Mouse (Mus musculus) adrenal gland, postnatal 4 days (tissue): ENCODE data around the gene Chga. TPM values are rescaled to one million over a fixed set of nuclear protein-coding genes. Genes with fewer than 3 reads are reported as not detected.

Experiments
- DNase-seq, 2 experiments: peaks; one replicate each; pipeline ENCODE4 v3.0.0; 2021 to 2022; ENCODE audit warnings: low spot score in 2 of 2, mixed read lengths in 2 of 2
- total RNA-seq, 2 experiments: library from RNA; stranded (reverse); gene quantifications; 2 replicates each; pipeline ENCODE4 v1.2.3; 2021

The Chga gene
- total RNA-seq, 2 experiments from 2014 or later, result 1,913 to 1,920 TPM

GRCm38 (mm10) chr12:102555850-102556249 lies 1.1 kb downstream of the Chga start:
- no peak for DNase-seq

GRCm38 (mm10) chr12:102557372-102557771 lies 2.6 kb downstream of the Chga start:
- no peak for DNase-seq

DNA sequence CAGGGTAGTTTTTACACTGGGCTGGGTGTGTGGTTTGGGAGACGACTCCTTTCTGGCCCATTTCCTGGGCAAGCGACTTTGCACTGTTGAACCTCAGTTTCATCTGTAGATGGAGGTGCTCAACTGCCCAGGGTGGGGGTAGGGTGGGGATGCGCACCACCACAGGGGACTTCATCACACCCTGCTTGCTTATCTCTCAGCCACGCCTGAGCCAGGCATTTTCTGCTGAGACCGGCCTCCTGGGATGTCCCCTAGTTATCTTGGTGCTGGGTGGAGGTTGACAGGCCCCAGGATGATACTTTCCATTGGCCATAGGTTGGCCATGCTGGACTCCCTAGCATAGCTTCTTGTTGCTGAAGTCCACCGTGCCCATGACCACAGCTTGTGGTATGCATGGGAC lies 10.3 kb downstream of the Chga start:
- DNase-seq, result no peak

- DNase-seq, result no peak
Observed at GRCm38 (mm10) chr12:102566951-102567350, 12.2 kb downstream of the Chga start.

DNA sequence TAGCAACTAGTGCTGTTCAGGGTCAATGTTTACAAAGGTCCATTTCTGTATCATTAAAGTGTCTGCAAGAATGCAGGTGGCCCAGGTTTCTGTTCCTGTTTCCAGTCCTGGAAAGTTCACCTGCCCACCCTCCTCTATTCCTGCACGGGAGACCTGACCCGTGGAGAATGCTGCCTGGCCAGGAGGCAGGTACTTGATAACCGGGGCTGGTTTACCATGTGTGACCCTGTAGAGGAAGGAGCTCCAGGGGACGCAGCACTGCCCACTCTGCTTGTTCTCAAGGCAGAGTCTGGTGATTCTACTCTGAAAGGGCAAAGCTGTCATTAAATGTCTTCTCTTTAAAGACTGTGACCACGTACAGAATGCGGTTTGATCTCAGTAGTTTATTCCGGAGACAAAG lies 13.4 kb downstream of the Chga start:
- DNase-seq, result no peak

DNA sequence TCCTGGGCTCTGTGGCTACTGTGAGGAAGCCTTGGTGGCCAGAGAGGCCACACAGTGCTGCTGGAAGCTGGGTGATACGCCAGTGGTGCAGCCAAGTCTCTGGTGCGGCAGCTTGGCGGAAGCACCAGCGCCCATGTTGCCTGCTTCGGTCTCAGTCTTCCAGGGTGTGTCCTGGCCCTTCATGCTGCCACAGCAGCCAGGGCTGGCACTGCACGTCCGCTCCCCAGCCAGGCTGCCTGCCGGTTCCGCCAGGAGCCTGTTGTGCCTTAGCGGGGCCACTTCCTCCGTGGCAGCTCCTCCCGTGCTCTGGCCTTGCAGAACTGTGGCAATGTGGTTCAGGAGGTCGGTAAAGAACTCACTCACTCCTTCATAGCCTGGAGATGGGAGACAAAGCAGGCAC lies 15.3 kb downstream of the Chga start:
- no peak for DNase-seq

DNA sequence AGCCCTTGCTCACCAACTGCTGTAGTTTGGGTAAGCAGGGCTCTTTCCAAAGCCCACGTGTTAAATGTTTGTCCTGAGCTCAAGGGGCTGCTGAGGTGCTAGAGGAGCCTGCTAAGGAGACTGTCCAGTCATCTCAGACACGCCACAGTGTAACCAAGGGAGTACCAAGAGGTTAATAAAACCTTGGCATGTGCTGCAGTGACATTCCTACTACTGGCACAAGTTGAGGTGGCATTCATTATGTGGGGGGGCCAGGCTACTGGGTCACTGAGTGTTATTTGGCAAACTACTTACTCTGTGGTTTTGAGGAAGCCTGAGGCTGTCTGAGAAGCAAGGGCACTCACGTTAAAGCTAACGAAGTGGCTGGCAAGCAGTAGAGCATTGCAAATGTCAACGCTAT lies 16.0 kb downstream of the Chga start:
- no peak for DNase-seq

GRCm38 (mm10) chr12:102571666-102572065 lies 16.9 kb downstream of the Chga start:
- DNase-seq, result no peak

- no peak for DNase-seq
Observed at GRCm38 (mm10) chr12:102573036-102573435, 18.3 kb downstream of the Chga start.

DNA sequence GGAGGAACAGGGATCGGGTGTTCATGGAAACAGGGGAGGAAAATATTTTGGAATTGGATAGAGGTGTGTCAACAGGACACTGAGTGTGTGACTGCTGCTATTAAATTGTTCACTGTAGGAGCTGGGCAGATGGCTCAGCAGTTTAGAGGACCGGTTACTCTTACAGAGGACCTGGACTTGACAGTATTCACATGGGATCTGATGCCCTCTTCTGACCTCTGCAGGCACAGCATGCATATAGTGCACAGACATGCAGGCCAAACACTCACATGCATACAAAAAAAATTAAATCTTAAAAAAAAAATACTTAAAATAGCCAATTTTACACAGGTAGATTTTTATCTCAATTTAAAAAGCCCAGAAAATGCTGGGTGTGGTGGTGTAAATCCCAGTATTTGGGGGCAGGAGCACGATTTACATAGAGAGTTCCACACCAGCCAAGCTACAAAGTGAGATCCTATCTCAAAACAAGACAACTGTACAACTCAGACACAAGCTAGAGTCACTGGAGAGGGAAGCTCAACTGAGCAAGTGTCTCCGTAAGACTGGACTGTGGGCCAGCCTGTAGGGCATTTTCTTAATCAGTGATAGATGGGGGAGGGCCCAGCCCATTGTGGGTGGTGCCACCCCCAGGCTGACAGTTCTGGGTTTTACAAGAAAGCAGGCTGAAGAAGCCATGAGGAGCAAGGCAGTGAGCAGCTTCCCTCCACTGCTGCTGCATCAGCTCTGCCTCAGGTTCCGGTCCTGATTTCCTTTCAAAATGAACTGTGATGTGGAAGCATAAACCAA lies 21.0 kb downstream of the Chga start:
- DNase-seq, result no peak

DNA sequence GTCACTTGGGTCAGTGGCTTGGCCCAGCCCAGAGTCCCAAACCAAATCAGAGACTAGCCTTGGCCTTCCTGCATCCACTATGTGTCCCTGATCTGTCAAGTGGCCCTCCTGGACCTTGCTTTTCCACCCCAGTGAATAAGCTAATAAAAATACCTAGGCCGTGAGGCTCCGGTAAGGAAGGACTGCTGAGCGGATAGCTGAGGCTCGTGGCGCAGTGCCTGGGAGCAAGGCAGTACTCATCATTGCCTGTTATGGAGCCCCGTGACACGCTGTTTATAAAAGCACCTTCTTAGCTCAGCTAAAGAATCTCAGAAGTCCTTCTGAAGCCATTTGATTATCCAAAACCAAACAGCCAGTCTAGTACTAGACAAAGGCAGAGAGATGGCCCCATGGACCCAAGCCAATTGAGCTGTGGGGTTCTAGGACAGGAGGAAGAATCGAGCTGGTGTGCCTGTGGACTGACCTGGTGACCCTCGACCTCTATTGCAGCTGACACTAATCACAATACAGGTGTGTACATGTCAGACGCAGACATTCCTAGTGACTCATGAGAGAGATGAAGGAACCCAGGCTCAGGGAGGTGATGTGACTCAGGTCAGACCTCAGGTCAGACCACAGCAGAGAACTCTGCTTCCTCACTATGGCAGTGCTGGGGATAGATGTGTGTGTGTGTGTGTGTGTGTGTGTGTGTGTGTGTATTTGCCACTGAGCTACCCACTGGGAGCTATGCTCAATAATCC lies 22.1 kb downstream of the Chga start:
- DNase-seq, result no peak

DNA sequence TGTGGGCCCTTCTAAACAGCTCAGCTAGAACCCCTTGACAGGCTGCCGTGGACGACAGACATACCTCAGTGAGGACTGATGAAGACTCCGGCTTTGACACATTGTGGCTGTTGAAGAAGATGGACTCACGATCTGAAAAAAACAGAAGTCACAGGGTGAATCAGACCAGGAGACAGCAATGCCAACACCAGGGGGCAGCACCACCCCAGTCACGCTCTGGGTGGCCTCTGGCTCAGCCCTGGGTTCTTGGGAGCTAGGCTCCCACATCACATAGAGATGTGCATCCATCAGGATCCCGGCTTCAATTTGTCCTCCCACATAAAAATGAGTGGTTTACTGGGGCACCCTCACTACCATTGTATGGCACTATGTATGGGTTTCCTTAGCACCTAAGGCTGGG lies 24.3 kb downstream of the Chga start:
- peak; percentile 57 to 63 for DNase-seq

GRCm38 (mm10) chr12:102581579-102582196 lies 26.9 kb downstream of the Chga start:
- DNase-seq, result no peak

GRCm38 (mm10) chr12:102582441-102582840 lies 27.7 kb downstream of the Chga start:
- DNase-seq, result no peak

DNA sequence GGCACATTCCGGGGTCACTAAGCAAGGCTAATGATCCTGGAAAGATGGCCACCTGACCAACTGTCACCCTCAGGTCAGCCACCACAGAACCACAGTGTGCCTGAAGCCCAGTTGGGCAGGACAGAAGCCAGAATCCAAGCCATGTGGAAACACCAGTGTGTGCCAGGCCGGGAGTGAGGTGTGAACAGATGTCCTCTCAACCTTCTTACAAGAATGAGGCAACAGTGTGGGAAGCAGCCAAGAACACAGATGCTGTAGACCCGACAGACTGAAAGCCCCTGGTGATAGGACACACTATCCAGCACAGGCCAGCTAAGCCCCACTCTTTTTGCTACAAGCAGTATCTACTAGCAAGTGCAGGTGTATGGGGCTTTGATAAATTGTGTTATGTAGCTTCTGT lies 30.6 kb downstream of the Chga start:
- DNase-seq, result no peak

GRCm38 (mm10) chr12:102586286-102586881 lies 31.6 kb downstream of the Chga start:
- no peak for DNase-seq

GRCm38 (mm10) chr12:102587106-102587505 lies 32.3 kb downstream of the Chga start:
- no peak for DNase-seq

DNA sequence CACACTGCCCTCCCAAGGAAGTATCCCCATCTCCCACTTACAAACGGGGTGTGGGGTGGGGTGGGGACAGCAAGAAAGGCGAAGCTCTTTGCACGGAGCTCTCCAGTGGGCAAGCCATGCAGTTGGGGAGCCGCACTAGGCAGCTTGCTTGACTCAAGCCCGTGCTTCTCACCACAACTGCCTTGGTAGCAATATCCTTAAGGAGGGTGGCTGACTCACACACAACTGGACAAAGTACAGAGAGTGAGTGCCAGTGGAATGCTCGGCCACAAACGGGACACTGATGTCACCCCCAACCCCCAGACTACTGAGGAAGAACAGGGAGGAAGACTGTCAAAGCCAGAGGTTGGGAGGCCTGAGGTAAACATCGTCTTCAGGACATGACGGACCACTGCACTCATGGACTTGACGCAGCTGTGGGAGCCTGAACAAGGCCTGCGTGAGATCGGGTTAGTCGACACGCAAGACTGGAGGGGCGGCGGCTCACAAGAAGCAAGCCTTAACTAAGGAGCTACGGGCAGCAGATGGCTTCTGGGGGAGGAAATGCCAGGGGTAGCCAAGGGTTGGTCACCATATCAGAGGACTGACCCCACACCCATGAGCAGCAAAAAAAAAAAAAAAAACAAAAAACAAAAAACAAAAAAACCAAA lies 36.1 kb downstream of the Chga start:
- no peak for DNase-seq

- no peak for DNase-seq
Observed at GRCm38 (mm10) chr12:102593699-102594098, 38.9 kb downstream of the Chga start.

DNA sequence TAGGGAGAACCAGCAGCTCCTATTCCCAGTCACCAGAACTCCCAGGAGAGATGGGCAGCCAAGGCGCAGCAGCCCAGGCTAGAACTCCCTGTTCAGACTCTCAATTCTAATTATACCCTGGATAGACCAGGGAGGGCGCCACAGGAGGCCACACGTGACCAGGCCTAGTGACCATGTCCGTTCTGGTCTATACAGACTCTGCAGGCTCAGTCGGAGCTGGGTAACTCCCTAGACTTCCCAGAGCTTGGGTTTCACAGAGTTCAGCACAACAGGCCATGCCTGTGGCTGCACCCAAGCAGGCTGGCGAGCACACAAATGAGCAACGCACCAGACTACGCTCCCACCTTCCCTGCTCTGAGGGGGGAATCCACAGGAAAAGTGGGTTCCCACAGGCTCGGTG lies 39.9 kb downstream of the Chga start:
- no peak for DNase-seq

GRCm38 (mm10) chr12:102596410-102596809 lies 41.6 kb downstream of the Chga start:
- DNase-seq, result no peak
